Mouse (Mus musculus) macrophage (primary cell): ENCODE results near the gene Vav2. TPM values are rescaled to one million over a fixed set of nuclear protein-coding genes. Genes with fewer than 3 reads are reported as not detected.

Experiments used
- H3K27ac ChIP-seq: fragments of 350-480 bp; formaldehyde crosslinking; 2 replicates; pipeline ENCODE4 v1.9.0; 2021
- H3K36me3 ChIP-seq: fragments of 350-480 bp; formaldehyde crosslinking; 2 replicates; pipeline ENCODE4 v1.9.0; 2021; ENCODE audit errors: inconsistent target
- H3K4me3 ChIP-seq: fragments of 350-480 bp; formaldehyde crosslinking; 2 replicates; pipeline ENCODE4 v1.9.0; 2021; ENCODE audit errors: inconsistent target
- H3K79me2 ChIP-seq: fragments of 350-480 bp; formaldehyde crosslinking; 2 replicates; pipeline ENCODE4 v1.9.0; 2021; ENCODE audit errors: inconsistent target
- WGBS: methylation state at CpG from one replicate; pipeline ENCODE4 v1.1.7; 2026; ENCODE audit warnings: inconsistent platforms; ENCODE audit not compliant: missing documents; 5-methylcytosine and 5-hydroxymethylcytosine counted together
- polyA plus RNA-seq: library from polyadenylated mRNA; stranded (reverse); fragments of 250-400 nt; gene quantifications from 3 replicates; pipeline ENCODE4 v1.2.4, GENCODE M21; 2018; ENCODE audit warnings: inconsistent platforms

Vav2 gene
- polyA plus RNA-seq, 1 experiment from 2014 or later, result 24.0 TPM

GRCm38 (mm10) chr2:27381698-27382097 is 45.1 kb downstream of the Vav2 start:
- Histone ChIP-seq H3K27ac (no peak overlapping the region), H3K36me3 (peaks cover 8% of the 10 kb centered on the region; the same call in 1 of the 2 replicates), H3K79me2 (no peaks in the 10 kb centered on the region; the same call in 1 of the 2 replicates), H3K4me3 (no peak overlapping the region)
- WGBS, result 94% methylated on average over 4 of the region's 4 CpGs

DNA sequence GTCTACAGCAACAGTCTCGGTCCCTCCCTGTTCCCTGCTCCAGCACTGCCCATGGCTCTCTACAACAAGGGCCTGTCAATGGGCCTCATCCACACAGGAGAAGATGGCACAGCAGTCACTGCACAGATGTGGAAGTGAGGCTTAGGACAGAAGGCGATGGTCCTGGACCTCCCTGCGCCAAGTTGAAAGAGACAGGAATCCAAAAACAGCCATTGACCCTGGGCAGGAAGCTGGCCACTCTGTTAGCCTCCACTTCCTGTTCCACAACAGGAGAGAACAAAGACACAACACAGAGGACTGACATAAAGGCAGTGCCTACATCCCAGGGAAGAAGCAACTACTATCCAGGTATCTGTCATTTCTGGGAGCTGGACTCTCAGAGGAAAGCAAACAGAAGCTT is 45.6 kb downstream of the Vav2 start:
- Histone ChIP-seq H3K36me3 (peaks cover 8% of the 10 kb centered on the region; the same call in 1 of the 2 replicates), H3K4me3 (no peak overlapping the region), H3K79me2 (no peaks in the 10 kb centered on the region; the same call in 1 of the 2 replicates), H3K27ac (no peak overlapping the region)
- WGBS, result 92% methylated on average over 3 of the region's 3 CpGs

GRCm38 (mm10) chr2:27377876-27378275 is 49.0 kb downstream of the Vav2 start:
- 84% methylated on average over 4 of the region's 4 CpGs for WGBS
- H3K4me3 ChIP-seq, result no peak overlapping the region
- peaks cover 4% of the 10 kb centered on the region; the same call in 1 of the 2 replicates for H3K79me2 ChIP-seq
- H3K27ac ChIP-seq, result no peak overlapping the region
- no peaks in the 10 kb centered on the region for H3K36me3 ChIP-seq

GRCm38 (mm10) chr2:27377164-27377563 is 49.7 kb downstream of the Vav2 start:
- WGBS, result 94% methylated on average over 8 of the region's 8 CpGs
- H3K27ac ChIP-seq, result no peak overlapping the region
- peaks cover 11% of the 10 kb centered on the region; the same call in 1 of the 2 replicates for H3K79me2 ChIP-seq
- H3K4me3 ChIP-seq, result no peak overlapping the region
- no peaks in the 10 kb centered on the region for H3K36me3 ChIP-seq

GRCm38 (mm10) chr2:27375141-27375540 is 51.7 kb downstream of the Vav2 start:
- 87% methylated on average over 3 of the region's 3 CpGs for WGBS
- Histone ChIP-seq H3K4me3 (no peak overlapping the region), H3K79me2 (peaks cover 21% of the 10 kb centered on the region; the same call in 1 of the 2 replicates), H3K36me3 (no peaks in the 10 kb centered on the region), H3K27ac (no peak overlapping the region)

DNA sequence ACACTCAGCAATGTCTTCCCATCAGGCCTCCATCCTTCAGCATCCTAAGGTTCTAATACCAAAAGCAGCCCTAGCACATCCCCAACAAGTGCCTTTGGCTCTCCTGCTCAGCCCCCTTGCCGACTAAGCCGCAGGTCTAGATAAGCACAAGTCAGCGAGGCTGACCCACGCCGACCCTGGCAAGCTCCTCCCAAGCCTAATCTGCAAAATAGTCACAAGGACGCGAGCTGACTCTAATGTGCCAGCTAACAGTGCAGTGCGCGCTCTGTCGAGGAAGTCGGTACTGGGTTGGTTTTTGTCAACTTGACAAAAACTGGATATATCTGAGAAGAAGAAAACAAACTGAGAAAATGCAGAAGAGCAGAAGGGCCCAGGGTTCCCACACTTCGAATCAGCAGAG is 53.5 kb downstream of the Vav2 start:
- 87% methylated on average over 12 of the region's 12 CpGs for WGBS
- H3K27ac ChIP-seq, result no peak overlapping the region
- no peak overlapping the region for H3K4me3 ChIP-seq
- H3K79me2 ChIP-seq, result peaks cover 21% of the 10 kb centered on the region; the same call in 1 of the 2 replicates
- H3K36me3 ChIP-seq, result no peaks in the 10 kb centered on the region

DNA sequence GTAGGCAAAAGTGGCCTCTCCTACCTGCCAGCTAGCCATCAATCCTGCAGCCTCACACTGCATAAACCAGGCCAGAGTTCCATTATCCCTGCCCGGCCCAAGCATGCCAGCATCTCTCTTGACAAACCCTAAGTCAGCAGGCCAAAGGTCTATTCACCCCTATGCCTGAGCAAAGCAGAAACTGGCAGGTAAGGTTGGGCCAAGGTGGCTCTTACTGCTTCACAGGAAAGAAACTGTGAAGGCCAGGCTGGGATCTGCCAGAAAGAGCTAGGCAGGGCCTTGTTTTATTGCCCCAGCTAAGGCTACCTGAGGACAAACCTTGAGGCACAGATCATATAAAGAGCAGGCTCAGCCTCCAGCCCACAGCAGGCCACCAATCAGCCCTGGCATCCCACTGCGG is 55.4 kb downstream of the Vav2 start:
- 97% methylated on average over 2 of the region's 2 CpGs for WGBS
- peaks cover 27% of the 10 kb centered on the region; the same call in 1 of the 2 replicates for H3K79me2 ChIP-seq
- H3K27ac ChIP-seq, result no peak overlapping the region
- H3K36me3 ChIP-seq, result no peaks in the 10 kb centered on the region
- no peak overlapping the region for H3K4me3 ChIP-seq

DNA sequence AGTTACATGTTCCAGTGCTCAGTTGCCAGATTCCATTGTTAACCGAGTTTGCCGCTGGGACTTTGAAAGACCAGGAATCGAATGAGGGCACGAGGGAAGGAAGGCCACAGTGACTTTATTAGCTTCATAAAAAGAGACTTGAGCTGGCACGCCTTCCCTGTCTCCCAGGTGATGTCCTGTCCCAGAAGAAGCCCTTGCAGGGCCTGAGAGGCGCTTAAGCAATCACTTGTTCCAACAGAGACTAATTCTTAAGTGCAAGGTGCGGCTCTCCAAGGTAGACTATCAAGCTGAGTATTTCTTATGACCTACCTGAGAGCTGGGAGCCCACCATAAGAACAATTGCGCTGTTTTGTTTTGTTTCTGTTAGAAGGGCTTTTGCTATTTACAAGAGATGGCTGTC is 57.9 kb downstream of the Vav2 start:
- Histone ChIP-seq H3K79me2 (peaks cover 22% of the 10 kb centered on the region; the same call in 1 of the 2 replicates), H3K27ac (no peak overlapping the region), H3K36me3 (no peaks in the 10 kb centered on the region), H3K4me3 (no peak overlapping the region)
- WGBS, result 94% methylated on average over 8 of the region's 8 CpGs

DNA sequence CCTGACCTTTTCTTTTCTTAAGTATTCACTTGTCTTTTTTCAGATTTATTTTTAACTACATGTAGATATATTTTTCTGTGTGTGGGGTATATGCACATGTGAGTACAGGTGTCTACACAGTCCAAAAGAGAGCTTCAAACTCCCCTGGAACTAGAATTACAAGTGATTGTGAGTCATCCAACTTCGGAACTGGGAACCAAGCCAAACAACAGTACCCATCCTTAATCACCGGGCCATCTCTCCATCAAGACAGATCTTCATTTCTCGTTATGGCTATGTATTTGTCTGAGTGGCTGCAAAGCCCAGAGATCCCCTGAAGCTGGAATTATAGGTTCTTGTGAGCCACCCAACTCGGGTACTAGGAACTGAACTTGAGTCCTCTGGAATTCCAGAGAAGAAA is 61.5 kb downstream of the Vav2 start:
- no peak overlapping the region for H3K4me3 ChIP-seq

DNA sequence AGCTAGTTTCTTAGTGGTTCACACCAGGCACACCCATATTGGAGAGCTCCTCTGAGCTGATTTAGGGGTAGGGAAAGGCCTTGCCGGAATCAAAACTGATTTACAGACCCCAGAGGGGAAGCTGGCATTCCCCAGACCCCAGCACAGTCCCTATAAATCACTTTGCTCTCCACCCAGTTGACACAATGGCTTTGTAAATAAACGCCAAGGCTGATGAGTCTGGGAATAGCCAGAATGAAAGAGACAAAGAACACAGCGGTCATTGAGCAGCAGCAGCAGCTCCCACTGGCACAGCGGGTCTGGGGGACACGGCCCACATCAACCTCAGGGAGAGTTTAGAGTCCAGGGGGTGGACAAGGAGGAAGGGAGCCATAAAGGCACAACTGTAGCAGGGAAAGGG is 65.0 kb downstream of the Vav2 start:
- Histone ChIP-seq H3K4me3 (no peak overlapping the region), H3K79me2 (peaks cover 14% of the 10 kb centered on the region; the same call in 1 of the 2 replicates), H3K36me3 (no peaks in the 10 kb centered on the region), H3K27ac (no peak overlapping the region)
- 93% methylated on average over 5 of the region's 5 CpGs for WGBS

More for the DNA sequence above, 61.5 kb downstream of the Vav2 start:
- Histone ChIP-seq H3K36me3 (no peaks in the 10 kb centered on the region), H3K27ac (no peak overlapping the region), H3K79me2 (peaks cover 19% of the 10 kb centered on the region; the same call in 1 of the 2 replicates)
- WGBS, result 81% methylated on average over 4 of the region's 4 CpGs

- H3K36me3 ChIP-seq, result no peaks in the 10 kb centered on the region
- 88% methylated on average over 2 of the region's 2 CpGs for WGBS
Measured at GRCm38 (mm10) chr2:27358461-27358860, 68.4 kb downstream of the Vav2 start.

GRCm38 (mm10) chr2:27355684-27356083 is 71.1 kb downstream of the Vav2 start:
- Histone ChIP-seq H3K27ac (no peak overlapping the region), H3K4me3 (no peak overlapping the region), H3K79me2 (peaks cover 18% of the 10 kb centered on the region; the same call in 1 of the 2 replicates), H3K36me3 (no peaks in the 10 kb centered on the region)
- 97% methylated on average over 4 of the region's 4 CpGs for WGBS

More at GRCm38 (mm10) chr2:27358461-27358860, 68.4 kb downstream of the Vav2 start:
- Histone ChIP-seq H3K79me2 (peaks cover 16% of the 10 kb centered on the region; the same call in 1 of the 2 replicates), H3K27ac (no peak overlapping the region), H3K4me3 (no peak overlapping the region)

GRCm38 (mm10) chr2:27354610-27355211 is 72.1 kb downstream of the Vav2 start:
- peaks cover 18% of the 10 kb centered on the region; the same call in 1 of the 2 replicates for H3K79me2 ChIP-seq
- H3K27ac ChIP-seq, result peak overlapping the region; percentile 21
- 27% methylated on average over 5 of the region's 6 CpGs for WGBS
- H3K36me3 ChIP-seq, result no peaks in the 10 kb centered on the region
- no peak overlapping the region for H3K4me3 ChIP-seq

DNA sequence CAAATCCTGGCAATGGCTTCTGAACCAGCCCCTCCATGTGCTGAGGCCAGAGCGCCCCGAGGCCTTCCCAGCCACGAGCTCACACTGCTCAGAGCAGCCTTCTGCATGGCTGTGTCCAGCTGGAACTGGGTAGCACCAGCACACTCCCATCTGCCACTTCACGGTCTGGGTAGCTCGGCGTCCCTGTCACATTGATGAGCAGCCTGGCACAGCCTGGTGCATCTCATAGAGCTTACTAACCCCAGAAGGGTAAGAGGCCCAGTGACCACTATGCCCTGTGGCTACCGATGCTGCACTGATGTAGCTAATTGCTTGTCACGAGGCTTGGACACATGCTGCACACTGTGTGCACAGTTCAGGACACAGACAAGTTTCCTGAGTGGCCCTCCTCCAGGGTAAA is 74.1 kb downstream of the Vav2 start:
- 93% methylated on average over 8 of the region's 8 CpGs for WGBS

DNA sequence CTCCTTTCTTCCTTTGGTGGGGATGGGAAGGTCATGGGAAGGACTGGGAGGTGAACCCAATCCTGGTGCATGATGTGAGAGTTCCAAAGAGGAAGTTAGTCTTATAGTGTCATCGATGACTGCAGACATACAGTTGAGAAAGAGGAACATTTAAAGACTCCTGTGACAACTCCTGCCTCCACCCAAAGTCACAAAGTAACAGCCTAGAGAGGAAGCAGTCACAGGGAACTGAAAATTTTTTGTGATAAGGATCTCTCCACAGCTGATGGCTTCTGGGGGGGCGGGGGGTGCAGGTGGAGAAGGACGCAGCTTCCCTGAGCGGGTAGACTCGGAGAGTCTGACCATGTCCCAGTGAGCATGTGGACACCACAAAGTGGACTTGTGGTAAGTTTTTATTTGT is 76.5 kb downstream of the Vav2 start:
- H3K36me3 ChIP-seq, result no peaks in the 10 kb centered on the region

More for the DNA sequence above, 74.1 kb downstream of the Vav2 start:
- Histone ChIP-seq H3K4me3 (no peak overlapping the region), H3K36me3 (no peaks in the 10 kb centered on the region), H3K27ac (no peak overlapping the region), H3K79me2 (peaks cover 31% of the 10 kb centered on the region; the same call in 1 of the 2 replicates)

More for the DNA sequence above, 76.5 kb downstream of the Vav2 start:
- H3K27ac ChIP-seq, result peak overlapping the region; percentile 50
- H3K4me3 ChIP-seq, result no peak overlapping the region
- H3K79me2 ChIP-seq, result peaks cover 45% of the 10 kb centered on the region; the same call in 1 of the 2 replicates
- 0% methylated on average over 5 of the region's 5 CpGs for WGBS
